Mouse (Mus musculus): ENCODE measurements around the gene Wwtr1. TPM values are rescaled to one million over a fixed set of nuclear protein-coding genes. Genes with fewer than 3 reads are reported as not detected.
A peak's percentile ranks its signal among the peaks of the same experiment; 100 is the strongest.

The Wwtr1 gene
- polyA plus RNA-seq, 1 experiment from 2014 or later = 9.9 TPM

DNA sequence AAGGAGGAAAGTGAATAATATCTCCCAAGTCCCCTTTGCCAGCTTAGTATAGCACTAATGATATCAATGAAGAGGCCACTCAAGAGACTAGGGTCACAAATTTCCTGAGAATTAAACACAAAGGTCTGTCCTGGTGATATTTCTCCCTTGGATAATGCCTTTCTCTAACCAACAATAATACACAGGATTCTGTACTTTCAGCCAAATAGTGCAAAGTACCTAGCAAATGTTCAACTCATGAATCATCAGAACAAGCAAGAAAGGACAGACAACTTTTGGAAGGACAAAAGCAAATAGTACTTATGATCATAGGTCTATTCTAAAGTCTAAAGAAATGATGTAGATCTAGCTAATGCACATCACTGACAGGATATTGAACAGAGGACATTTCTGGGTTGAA, 19.8 kb upstream of the Wwtr1 start:
- Histone ChIP-seq H3K4me1 (replicated peaks; ENCODE audit: control insufficient read depth, insufficient read depth, low read length) (no peaks in the 10 kb centered on the region), H3K27me3 (replicated peaks; ENCODE audit: control insufficient read depth, insufficient read depth, low read length) (no peaks in the 10 kb centered on the region), H3K27ac (ENCODE audit: low read length) (no peak overlapping the region), H3K9ac (replicated peaks; ENCODE audit: low read depth, low read length) (no peak overlapping the region), H3K36me3 (ENCODE audit: control insufficient read depth, insufficient read depth) (no peaks in the 10 kb centered on the region), H3K4me2 (ENCODE audit: low read length) (no peak overlapping the region), H3K9me3 (ENCODE audit: control insufficient read depth, low read length) (no peaks in the 10 kb centered on the region), H3K4me3 (replicated peaks; ENCODE audit: low read length) (no peak overlapping the region)
- ATAC-seq = no peak

DNA sequence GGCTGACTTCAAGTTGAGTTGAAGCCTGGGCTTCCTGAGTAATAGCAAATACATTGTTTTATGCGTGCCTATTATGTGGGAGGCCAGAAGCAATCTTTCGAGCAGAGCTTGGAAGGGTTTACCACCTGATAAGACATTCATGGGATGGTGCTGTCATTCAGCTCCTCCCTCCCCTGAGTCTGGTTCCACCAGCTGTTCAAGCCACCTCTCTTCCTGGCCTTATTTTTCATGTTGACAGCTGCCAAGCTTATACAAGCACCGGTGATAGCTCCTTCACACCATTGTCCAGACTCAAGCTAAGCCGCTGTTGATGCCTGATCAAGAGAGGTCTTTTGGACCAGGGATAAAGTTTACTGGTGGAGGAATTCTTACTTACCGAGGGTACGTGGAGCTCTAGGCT, 10.3 kb upstream of the Wwtr1 start:
- H3K9ac ChIP-seq (replicated peaks; ENCODE audit: low read depth, low read length) = no peak overlapping the region
- no peaks in the 10 kb centered on the region for H3K27me3 ChIP-seq (replicated peaks; ENCODE audit: control insufficient read depth, insufficient read depth, low read length)
- H3K9me3 ChIP-seq (ENCODE audit: control insufficient read depth, low read length) = no peaks in the 10 kb centered on the region
- H3K27ac ChIP-seq (ENCODE audit: low read length) = no peak overlapping the region
- ATAC-seq = no peak
- no peaks in the 10 kb centered on the region for H3K4me1 ChIP-seq (replicated peaks; ENCODE audit: control insufficient read depth, insufficient read depth, low read length)
- no peak overlapping the region for H3K4me2 ChIP-seq (ENCODE audit: low read length)
- no peaks in the 10 kb centered on the region for H3K36me3 ChIP-seq (ENCODE audit: control insufficient read depth, insufficient read depth)
- no peak overlapping the region for H3K4me3 ChIP-seq (replicated peaks; ENCODE audit: low read length)
- WGBS = 89% methylated on average over 6 of the region's 6 CpGs

- Histone ChIP-seq H3K4me1 (replicated peaks; ENCODE audit: control insufficient read depth, insufficient read depth, low read length) (no peaks in the 10 kb centered on the region), H3K36me3 (ENCODE audit: control insufficient read depth, insufficient read depth) (no peaks in the 10 kb centered on the region), H3K4me2 (ENCODE audit: low read length) (no peak overlapping the region), H3K9ac (replicated peaks; ENCODE audit: low read depth, low read length) (no peak overlapping the region), H3K27ac (ENCODE audit: low read length) (no peak overlapping the region), H3K4me3 (replicated peaks; ENCODE audit: low read length) (no peak overlapping the region), H3K27me3 (replicated peaks; ENCODE audit: control insufficient read depth, insufficient read depth, low read length) (no peaks in the 10 kb centered on the region), H3K9me3 (ENCODE audit: control insufficient read depth, low read length) (no peaks in the 10 kb centered on the region)
- no peak for ATAC-seq
- 77% methylated on average over 4 of the region's 4 CpGs for WGBS
Observed at GRCm38 (mm10) chr3:57583533-57583932, 7.8 kb upstream of the Wwtr1 start.

GRCm38 (mm10) chr3:57580426-57581195, 4.9 kb upstream of the Wwtr1 start:
- Histone ChIP-seq H3K9ac (replicated peaks; ENCODE audit: low read depth, low read length) (no peak overlapping the region), H3K4me3 (replicated peaks; ENCODE audit: low read length) (no peak overlapping the region), H3K4me1 (replicated peaks; ENCODE audit: control insufficient read depth, insufficient read depth, low read length) (peaks cover 9% of the 10 kb centered on the region), H3K4me2 (ENCODE audit: low read length) (no peak overlapping the region), H3K27me3 (replicated peaks; ENCODE audit: control insufficient read depth, insufficient read depth, low read length) (no peaks in the 10 kb centered on the region), H3K36me3 (ENCODE audit: control insufficient read depth, insufficient read depth) (no peaks in the 10 kb centered on the region), H3K27ac (ENCODE audit: low read length) (no peak overlapping the region), H3K9me3 (ENCODE audit: control insufficient read depth, low read length) (no peaks in the 10 kb centered on the region)
- ATAC-seq = no peak
- WGBS = 92% methylated on average over 10 of the region's 10 CpGs

DNA sequence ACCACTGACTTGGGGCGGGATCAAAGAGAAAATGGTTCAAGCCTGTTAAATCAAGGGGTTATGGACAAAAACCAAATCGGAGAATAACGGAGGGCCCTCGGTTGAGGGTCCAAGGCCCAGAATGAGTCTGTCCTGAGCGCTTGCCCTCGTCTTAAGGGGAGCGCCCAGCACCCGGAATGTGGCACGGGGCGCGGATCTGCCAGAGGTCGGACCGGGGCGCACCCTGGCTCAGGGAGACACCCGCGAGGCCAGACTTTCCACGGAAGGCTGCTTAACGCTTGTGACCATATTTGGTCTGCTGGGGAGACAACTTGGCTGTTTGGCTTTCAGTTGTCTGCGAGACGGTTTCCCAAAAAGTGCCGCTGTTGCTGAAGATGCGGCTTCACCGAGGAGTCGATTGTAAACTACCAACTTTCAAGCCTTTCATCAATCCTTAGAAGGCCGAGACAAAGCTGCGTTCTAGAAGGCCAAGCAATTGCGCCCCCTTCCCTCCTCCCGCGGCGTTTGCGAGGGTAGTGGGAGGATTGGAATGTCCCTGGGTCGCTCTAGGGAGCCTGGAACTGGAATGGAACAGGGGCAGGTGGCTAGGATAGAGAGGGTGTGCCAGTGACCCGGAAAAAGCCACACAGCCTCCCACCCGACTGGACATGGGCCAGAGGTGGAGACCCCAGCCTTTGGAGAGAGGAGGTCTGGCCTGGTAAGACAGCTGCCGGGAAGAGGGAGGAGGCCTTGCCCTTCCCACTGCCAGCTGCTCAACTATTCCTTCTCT, 530 bp upstream of the Wwtr1 start:
- WGBS = under 1% methylated on average over 35 of the region's 35 CpGs
- peak; percentile 60 for ATAC-seq
- Histone ChIP-seq H3K27ac (ENCODE audit: low read length) (peak overlapping the region; percentile 64), H3K27me3 (replicated peaks; ENCODE audit: control insufficient read depth, insufficient read depth, low read length) (no peaks in the 10 kb centered on the region), H3K4me1 (replicated peaks; ENCODE audit: control insufficient read depth, insufficient read depth, low read length) (peaks cover 14% of the 10 kb centered on the region), H3K9me3 (ENCODE audit: control insufficient read depth, low read length) (no peaks in the 10 kb centered on the region), H3K9ac (replicated peaks; ENCODE audit: low read depth, low read length) (peak overlapping the region; percentile 64), H3K36me3 (ENCODE audit: control insufficient read depth, insufficient read depth) (no peaks in the 10 kb centered on the region), H3K4me3 (replicated peaks; ENCODE audit: low read length) (peak overlapping the region; percentile 58), H3K4me2 (ENCODE audit: low read length) (peak overlapping the region; percentile 94)

DNA sequence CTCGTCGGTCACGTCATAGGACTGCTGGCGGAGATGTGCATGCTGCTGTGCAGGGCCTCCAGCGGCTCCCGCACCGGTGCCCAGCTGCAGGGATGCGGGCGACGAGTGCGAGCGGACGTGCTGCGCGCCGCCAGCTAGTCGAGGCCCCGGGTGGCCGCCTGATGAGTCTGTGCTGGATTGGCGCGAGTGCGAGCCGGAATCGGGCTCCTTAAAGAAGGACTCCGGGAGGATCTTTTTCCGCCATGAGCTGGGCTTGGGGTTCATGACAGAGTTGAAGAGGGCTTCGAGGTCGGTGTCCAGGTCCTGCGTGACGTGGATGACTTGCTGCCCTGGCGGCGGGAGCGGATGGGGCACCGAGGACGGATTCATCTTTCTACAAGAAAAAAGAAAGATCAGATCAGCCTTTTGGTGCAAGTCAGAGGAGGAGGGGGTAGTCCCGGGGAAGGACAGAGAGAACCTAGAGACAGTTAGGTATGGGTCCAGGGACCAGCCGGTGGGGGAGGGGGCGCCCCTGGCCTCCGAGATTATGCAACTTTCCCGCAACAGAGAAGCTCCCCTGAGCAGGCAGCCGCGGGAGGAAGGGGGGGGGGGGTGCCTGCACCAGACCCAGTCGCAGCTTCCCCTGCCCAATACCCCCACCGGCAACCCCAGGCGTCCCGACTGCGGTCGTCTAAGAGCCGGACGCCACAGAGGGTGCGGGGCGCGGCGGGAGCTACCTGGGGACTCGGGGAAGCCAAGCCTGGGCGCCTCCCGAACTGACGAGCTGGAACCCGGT, 638 bp downstream of the Wwtr1 start:
- no peaks in the 10 kb centered on the region for H3K27me3 ChIP-seq (replicated peaks; ENCODE audit: control insufficient read depth, insufficient read depth, low read length)
- H3K4me1 ChIP-seq (replicated peaks; ENCODE audit: control insufficient read depth, insufficient read depth, low read length) = peaks cover 14% of the 10 kb centered on the region
- H3K9me3 ChIP-seq (ENCODE audit: control insufficient read depth, low read length) = no peaks in the 10 kb centered on the region
- H3K4me2 ChIP-seq (ENCODE audit: low read length) = peak overlapping the region; percentile 94
- H3K9ac ChIP-seq (replicated peaks; ENCODE audit: low read depth, low read length) = peak overlapping the region; percentile 64
- peak overlapping the region; percentile 58 for H3K4me3 ChIP-seq (replicated peaks; ENCODE audit: low read length)
- under 1% methylated on average over 54 of the region's 59 CpGs for WGBS
- peak overlapping the region; percentile 51; the same call in 1 of the 2 replicates for H3K27ac ChIP-seq (ENCODE audit: low read length)
- peak; percentile 56 for ATAC-seq
- H3K36me3 ChIP-seq (ENCODE audit: control insufficient read depth, insufficient read depth) = no peaks in the 10 kb centered on the region

GRCm38 (mm10) chr3:57573898-57574570, 1.7 kb downstream of the Wwtr1 start:
- Histone ChIP-seq H3K4me1 (replicated peaks; ENCODE audit: control insufficient read depth, insufficient read depth, low read length) (peaks cover 14% of the 10 kb centered on the region), H3K4me3 (replicated peaks; ENCODE audit: low read length) (peak overlapping the region; percentile 58), H3K27ac (ENCODE audit: low read length) (no peak overlapping the region), H3K9me3 (ENCODE audit: control insufficient read depth, low read length) (no peaks in the 10 kb centered on the region), H3K27me3 (replicated peaks; ENCODE audit: control insufficient read depth, insufficient read depth, low read length) (no peaks in the 10 kb centered on the region), H3K4me2 (ENCODE audit: low read length) (peak overlapping the region; percentile 94), H3K9ac (replicated peaks; ENCODE audit: low read depth, low read length) (peak overlapping the region; percentile 64), H3K36me3 (ENCODE audit: control insufficient read depth, insufficient read depth) (no peaks in the 10 kb centered on the region)
- no peak for ATAC-seq
- 34% methylated on average over 14 of the region's 14 CpGs for WGBS

GRCm38 (mm10) chr3:57572331-57572975, 3.3 kb downstream of the Wwtr1 start:
- Histone ChIP-seq H3K9ac (replicated peaks; ENCODE audit: low read depth, low read length) (no peak overlapping the region), H3K4me2 (ENCODE audit: low read length) (peak overlapping the region; percentile 14), H3K27me3 (replicated peaks; ENCODE audit: control insufficient read depth, insufficient read depth, low read length) (no peaks in the 10 kb centered on the region), H3K4me3 (replicated peaks; ENCODE audit: low read length) (no peak overlapping the region), H3K36me3 (ENCODE audit: control insufficient read depth, insufficient read depth) (no peaks in the 10 kb centered on the region), H3K9me3 (ENCODE audit: control insufficient read depth, low read length) (no peaks in the 10 kb centered on the region), H3K4me1 (replicated peaks; ENCODE audit: control insufficient read depth, insufficient read depth, low read length) (peaks cover 14% of the 10 kb centered on the region), H3K27ac (ENCODE audit: low read length) (no peak overlapping the region)
- ATAC-seq = no peak
- 40% methylated on average over 6 of the region's 6 CpGs for WGBS

Data from forebrain, embryonic 16.5 days (tissue).